Mouse (Mus musculus): ENCODE measurements around the gene B4gat1.
A peak's percentile ranks its signal among the peaks of the same experiment; 100 is the strongest.
"Not testable (repeated sequence)": the region's sequence is repeated elsewhere in the genome, so short reads cannot be mapped to it uniquely, and the experiment has no call there.

Gene B4gat1

DNA sequence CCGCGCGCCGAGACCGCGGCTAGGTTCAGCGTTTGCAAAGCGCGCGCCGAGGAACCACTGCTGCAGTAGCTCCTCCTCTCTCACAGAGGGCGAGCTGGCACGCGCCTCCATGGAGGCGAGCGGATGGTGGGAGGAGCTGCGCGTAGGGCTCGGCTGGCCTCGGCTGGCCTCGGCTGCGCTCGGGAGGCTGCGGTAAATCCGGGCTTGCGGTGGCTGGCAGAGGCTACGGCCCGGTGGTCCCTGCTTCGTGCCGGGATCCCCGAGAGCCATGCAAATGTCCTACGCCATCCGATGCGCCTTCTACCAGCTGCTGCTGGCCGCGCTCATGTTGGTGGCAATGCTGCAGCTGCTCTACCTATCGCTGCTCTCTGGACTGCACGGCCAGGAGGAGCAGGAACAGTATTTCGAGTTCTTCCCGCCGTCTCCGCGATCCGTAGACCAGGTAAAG, at the start of gene B4gat1, which contains the start of gene AC124502.3:
Gene B4gat1 (plus strand): TSS at position 118 of the 448 bp plus-strand sequence.
Gene AC124502.3 (plus strand): TSS at position 183 of the 448 bp plus-strand sequence.
- DNase-seq, result peak; percentile 91

GRCm38 (mm10) chr19:4989013-4989412, 49.6 kb upstream of the B4gat1 start:
- DNase-seq, result peak; percentile 99

DNA sequence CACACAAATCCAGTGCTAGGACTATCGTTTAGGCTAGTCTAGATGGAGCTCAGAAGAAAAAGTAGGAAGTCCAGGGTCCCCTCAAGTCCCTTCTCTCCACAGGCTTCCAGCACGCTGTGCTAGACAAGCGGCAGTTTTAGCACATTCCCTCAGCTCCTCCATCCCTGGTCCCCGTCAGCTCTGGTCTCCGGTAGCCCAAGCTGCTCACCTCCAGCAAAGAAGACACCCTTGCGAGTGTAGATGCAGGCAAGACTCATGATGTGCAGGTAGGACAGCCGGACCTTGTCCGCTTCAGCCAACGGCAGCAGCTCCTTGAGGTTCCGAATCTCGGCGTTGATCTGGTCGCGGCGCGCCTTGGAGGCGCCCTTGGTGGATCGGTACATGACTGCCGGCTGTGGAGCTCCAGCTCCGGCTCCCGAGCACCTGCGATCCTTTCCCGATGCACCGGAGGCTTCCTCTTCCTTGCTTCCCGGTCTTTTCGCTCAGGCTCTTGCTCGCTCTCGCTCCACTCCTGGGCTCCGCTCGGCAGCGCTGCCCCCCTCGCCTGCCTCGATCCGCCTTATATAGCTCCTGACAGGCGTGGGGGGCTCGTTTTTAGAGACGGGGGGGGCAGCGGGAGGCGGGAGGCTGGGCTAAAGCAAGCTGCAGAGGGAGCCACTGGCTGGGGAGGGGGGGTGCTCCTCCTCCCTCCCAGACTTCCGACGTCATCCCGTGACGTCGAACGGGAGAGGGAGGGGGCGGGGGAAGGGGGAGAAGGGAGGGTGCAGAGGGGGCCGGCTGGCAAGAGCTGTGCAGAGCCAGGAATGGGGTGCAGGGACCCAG, 49.0 kb upstream of the B4gat1 start:
- no peak for DNase-seq

DNA sequence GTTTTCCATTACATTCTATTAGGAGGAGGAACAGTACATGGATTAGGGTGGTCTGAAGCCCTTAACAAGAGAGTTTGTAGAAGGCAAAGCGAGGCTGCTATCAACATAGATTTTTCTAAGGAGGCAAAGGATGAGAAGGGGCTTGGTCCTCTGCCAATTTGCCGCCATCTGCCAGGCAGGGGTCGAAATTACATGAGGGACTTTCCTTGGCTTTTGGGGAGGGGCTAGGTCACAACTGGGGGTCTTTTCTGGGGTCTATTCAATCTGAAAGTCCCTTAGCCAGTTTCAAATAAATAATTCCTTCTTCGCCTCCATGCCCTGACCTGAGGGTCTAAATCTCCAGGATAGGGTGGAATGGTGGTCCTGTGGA, 48.4 kb upstream of the B4gat1 start, which contains the start of gene Npas4:
Gene Npas4 (minus strand): TSS at position 61 of the 370 bp plus-strand sequence.
- no peak for DNase-seq

DNA sequence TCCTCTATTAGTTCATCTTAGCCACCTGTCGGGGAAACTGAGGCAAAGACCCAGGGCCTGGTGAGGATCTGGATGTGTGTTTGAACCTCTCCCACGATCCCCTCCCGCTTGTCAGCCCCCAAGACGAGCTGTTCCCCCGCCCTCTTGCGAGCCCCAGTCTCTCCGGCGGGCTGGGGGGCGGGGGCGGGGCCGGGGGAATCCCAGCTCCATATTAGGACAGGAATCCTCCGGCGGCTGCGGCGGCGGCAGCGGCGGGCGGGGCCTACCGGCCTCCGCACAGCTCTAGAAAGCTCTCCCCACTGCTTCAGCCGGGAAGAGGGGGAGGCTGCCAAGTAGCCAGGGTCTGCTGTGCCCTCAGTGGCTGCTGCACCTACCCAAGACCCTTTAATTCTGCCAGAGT, 47.9 kb upstream of the B4gat1 start:
- no peak for DNase-seq

DNA sequence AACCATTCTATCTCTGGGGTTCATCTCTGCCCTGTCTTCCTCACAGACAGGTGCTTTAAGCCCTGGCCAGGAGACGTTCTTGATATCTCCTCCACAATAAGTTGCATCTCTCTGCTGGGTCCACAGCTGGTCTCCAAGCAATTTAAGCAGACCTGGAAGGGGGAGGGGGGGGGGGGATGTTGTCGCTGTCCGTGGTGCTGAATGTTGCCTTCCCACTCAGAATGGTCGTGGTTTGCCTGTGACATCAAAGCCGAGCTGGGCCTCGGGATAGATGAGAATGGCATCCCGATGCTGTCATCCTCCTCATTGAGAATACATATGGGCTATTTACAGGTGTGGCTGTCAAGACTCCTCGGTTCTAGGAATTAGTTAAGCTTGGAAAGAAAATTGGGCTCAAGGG, 46.3 kb upstream of the B4gat1 start:
- DNase-seq, result peak; percentile 49

DNA sequence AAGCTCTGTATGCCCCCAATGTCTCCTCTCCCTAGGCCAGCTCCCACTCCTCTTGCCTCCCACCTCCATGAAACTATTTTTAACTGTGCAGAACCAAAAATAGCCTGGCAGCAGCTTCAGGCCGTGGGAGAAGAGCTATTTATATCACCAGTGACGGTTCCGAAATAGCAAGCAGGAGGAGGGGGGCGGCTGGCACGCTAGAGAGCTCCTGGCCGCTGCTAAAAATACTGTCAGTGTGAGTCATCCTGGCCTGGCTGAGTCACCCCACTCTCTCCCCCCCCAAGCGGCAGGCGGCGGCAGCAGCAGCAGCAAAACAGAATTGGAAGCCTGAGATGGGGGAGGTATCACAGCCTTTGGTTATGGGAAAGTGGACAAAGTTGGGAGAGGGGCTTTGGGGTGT, 45.7 kb upstream of the B4gat1 start:
- peak; percentile 38 for DNase-seq

DNA sequence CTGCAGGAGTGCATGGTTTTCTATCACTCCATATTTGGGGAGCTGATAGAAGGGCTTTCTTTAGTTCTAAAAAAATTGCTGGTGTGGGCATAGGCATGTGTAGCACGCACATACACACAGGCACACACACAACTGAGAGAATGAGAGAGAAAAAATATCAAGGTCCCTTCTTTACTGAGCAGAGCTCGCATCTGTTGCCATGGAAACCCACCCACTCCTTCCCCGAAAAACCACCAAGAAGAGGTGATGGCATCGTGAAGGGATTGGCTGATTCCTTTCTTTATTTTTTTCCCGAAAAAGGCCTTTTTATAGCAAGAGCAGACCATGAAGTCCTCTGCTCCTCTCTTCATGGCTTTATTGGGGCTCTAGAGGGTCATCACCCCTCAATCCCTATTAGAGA, 44.6 kb upstream of the B4gat1 start:
- peak; percentile 25 for DNase-seq

GRCm38 (mm10) chr19:4999445-5000140, 39.0 kb upstream of the B4gat1 start:
- DNase-seq, result no peak

GRCm38 (mm10) chr19:5001666-5002406, 36.8 kb upstream of the B4gat1 start:
- peak; percentile 88 for DNase-seq

- DNase-seq, result not testable (repeated sequence)
Observed at GRCm38 (mm10) chr19:5003644-5004043, 35.0 kb upstream of the B4gat1 start.

GRCm38 (mm10) chr19:5004925-5005324, 33.7 kb upstream of the B4gat1 start:
- no peak for DNase-seq

GRCm38 (mm10) chr19:5013138-5013537, 25.5 kb upstream of the B4gat1 start:
- DNase-seq, result no peak

- peak; percentile 44 for DNase-seq
Observed at GRCm38 (mm10) chr19:5014961-5015398, 23.6 kb upstream of the B4gat1 start.

DNA sequence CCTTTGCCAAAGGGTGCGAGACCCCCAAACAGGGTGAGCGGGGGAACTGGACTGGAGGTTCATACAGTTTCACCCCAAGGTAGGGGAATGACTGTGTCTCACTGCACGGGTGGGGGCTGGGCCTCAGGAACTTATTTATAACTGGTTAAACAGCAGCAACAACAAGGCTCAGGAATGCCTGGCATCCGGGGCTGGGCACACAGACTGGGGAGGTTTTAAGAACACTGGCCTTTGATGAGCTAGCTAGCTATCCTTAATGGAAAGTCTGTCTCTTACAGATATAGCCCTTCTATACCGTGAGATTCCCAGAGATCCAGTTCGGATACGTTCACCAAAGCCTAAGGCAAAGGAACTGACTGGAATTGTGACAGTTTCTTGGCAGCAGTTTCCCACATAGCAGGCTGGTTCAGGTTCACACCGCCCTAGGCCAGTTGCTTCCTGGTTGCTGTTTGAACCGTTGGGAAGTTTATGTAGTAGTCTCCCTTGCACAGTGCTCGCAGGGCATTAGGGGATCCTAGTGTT, 22.3 kb upstream of the B4gat1 start:
- no peak for DNase-seq

GRCm38 (mm10) chr19:5016782-5017181, 21.8 kb upstream of the B4gat1 start:
- peak; percentile 91 for DNase-seq

- DNase-seq, result no peak
Observed at GRCm38 (mm10) chr19:5017611-5018010, 21.0 kb upstream of the B4gat1 start.

- no peak for DNase-seq
Observed at GRCm38 (mm10) chr19:5018191-5018590, 20.4 kb upstream of the B4gat1 start.

DNA sequence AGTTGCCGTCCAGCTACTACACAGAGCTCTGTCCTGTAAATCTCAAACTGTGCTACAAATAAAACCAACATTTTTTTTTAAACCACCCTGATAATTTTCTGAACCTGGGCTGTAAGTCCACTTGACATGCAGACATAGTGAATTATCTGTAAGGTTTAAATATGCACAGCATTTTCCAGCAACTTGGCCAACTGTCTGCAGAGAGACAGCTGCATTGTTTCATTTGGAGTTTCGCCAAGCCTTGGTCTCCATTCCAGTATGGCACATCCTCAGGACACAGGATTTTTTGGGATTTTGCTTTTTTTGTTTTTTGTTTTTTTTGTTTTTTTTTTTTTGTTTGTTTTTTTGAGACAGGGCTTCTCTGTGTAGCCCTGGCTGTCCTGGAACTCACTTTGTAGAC, 17.2 kb upstream of the B4gat1 start:
- no peak for DNase-seq

DNA sequence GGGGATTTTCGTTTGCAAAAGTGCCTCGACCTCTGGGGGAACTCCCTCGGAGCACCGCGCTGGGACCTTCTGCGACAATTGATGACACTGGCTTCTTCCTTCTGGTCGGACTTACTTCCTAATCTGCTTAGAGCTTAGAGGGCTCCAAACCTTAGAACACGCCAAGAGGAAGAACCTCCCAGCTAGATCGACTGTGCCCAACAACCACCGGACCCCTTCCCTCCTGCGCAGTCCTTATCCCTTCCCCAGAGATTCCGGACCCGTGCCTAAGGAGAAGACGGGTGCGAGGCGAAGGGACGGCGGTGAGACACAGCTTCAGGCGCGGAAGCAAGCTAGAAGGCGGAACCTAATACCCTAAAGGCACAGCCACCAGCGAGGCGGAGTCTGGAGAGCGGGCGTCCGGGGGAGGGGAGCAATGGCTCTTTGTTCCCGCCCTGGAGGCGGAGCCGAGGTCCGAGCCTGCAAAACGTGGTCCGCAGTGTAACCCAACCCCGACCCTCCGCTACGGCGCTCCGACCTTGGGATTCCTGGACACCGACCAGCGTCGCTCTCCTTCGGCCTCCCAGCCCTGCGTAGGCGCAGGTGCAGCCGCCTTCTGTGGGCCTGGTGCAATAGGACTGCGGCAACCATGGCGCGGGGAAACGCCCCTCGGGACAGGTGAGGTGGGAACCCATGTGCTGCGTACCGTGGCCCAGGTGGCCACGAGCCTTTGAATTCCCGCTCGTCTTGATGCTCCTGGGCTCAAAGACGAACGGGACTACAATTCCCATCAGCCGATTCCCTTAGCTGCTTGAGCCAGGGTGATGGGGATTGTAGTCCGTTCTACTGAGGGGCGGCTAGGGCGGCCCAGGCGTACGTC, 14.8 kb upstream of the B4gat1 start, which contains the start of gene Slc29a2:
Gene Slc29a2 (plus strand): TSS at position 240 of the 859 bp plus-strand sequence.
- DNase-seq, result peak; percentile 88

DNA sequence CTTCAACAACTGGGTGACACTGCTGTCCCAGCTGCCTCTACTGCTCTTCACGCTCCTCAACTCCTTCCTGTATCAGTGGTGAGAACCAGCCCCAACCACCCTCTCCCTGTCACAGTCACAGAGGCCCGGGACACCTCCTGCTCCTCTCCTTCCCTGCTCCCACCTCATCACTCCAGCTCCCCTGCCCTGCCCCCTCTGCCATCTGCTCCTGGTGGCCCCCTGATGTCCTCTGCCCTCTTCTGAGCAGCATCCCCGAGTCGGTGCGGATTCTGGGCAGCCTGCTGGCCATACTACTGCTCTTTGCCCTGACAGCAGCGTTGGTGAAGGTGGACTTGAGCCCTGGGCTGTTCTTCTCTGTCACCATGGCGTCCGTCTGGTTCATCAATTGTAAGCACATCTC, 12.5 kb upstream of the B4gat1 start:
- no peak for DNase-seq

GRCm38 (mm10) chr19:5032686-5033085, 5.9 kb upstream of the B4gat1 start:
- DNase-seq, result no peak
